Mouse (Mus musculus) hindbrain, embryonic 15.5 days (tissue): Measurements from ENCODE around the gene Hspa1l. TPM values are rescaled to one million over a fixed set of nuclear protein-coding genes. Genes with fewer than 3 reads are reported as not detected.
"Not testable (repeated sequence)": the region's sequence is repeated elsewhere in the genome, so short reads cannot be mapped to it uniquely, and the experiment has no call there.

Experiments
- ATAC-seq: fragments of 200-750 bp; cut with Nextera tagmentation; 2 replicates; pipeline ENCODE4 v1.8.0; 2017; ENCODE audit warnings: low read depth, moderate number of reproducible peaks, moderate TSS enrichment; ENCODE audit not compliant: low FRiP score
- H3K27ac ChIP-seq: fragments of 300-500 bp; sonication (generic); replicated peaks from 2 replicates; pipeline ENCODE4 v1.5.1; 2015; ENCODE audit warnings: mild to moderate bottlenecking, inconsistent platforms
- H3K27me3 ChIP-seq: fragments of 300-500 bp; sonication (generic); 2 replicates; pipeline ENCODE4 v1.6.1; 2015; ENCODE audit warnings: control low read depth, inconsistent platforms
- H3K36me3 ChIP-seq: fragments of 300-500 bp; sonication (generic); 2 replicates; pipeline ENCODE4 v1.6.1; 2015; ENCODE audit warnings: control low read depth, inconsistent platforms
- H3K4me1 ChIP-seq: fragments of 300-500 bp; sonication (generic); replicated peaks from 2 replicates; pipeline ENCODE4 v1.6.1; 2015; ENCODE audit warnings: control low read depth, inconsistent platforms
- H3K4me2 ChIP-seq: fragments of 300-500 bp; sonication (generic); 2 replicates; pipeline ENCODE4 v1.6.1; 2015; ENCODE audit warnings: moderate library complexity, mild to moderate bottlenecking, inconsistent platforms
- H3K4me3 ChIP-seq: fragments of 300-500 bp; sonication (generic); 2 replicates; pipeline ENCODE4 v1.5.1; 2015; ENCODE audit warnings: mild to moderate bottlenecking, inconsistent platforms
- H3K9ac ChIP-seq: fragments of 300-500 bp; sonication (generic); 2 replicates; pipeline ENCODE4 v1.6.1; 2015; ENCODE audit warnings: inconsistent platforms
- H3K9me3 ChIP-seq: fragments of 300-500 bp; sonication (generic); 2 replicates; pipeline ENCODE4 v1.6.1; 2016; ENCODE audit warnings: control low read depth, inconsistent platforms
- WGBS: fragments of 180-500 bp; shearing (Covaris S2); methylation state at CpG from one replicate; pipeline ENCODE4 v1.1.7; 2015; 5-methylcytosine and 5-hydroxymethylcytosine counted together
- polyA plus RNA-seq: library from polyadenylated mRNA; unstranded; fragments of >200 nt; fragmentation: Nextera tagmentation; extraction: Ambion mirVana; gene quantifications from 2 replicates; pipeline ENCODE4 v1.2.1, GENCODE M21; 2015

Hspa1l gene
- 1.3 and 1.8 TPM in 2 replicates for polyA plus RNA-seq

DNA sequence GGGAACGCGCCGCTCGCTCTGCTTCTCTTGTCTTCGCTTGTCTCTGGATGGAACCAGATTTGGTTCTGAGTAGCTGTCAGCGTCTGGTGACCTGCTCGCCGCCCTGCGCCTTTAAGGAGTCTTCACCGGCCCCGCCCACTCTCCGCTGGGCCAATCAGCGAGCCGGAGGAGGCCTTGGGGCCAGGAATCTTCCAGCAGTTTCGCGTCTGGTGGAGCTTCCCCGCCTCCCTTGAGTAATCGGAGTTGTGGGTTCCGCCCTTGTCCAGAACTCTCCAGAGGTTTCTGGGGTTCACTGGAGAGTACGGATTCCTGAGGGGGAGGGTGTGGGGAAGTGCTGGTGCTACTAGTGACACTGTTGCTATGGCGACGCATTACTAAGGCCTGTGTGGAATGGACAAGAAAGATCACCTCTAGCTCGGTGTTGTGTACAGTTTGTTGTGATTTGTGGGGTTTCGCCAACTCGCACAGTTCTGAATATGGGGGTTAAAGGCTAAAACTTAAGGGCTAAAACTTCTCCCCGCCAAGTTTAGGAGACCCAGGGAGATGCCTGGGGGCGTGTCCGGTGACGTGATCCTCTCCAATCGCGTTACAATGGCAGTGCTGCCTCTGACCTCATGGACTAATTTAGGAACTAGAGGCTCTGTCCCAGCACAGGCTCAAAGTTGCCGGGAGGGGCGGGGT, at the start of gene Hspa1l, which contains the start of gene Hspa1a:
Gene Hspa1l (plus strand): TSS at position 635 of the 681 bp plus-strand sequence.
Gene Hspa1a (minus strand): TSS at position 88 of the 681 bp plus-strand sequence.
- peak; percentile 95 for ATAC-seq
- H3K9ac ChIP-seq = 0 out of 2 replicates have a peak within 1 kb of the TSS, but pooled peaks have one; percentile 28

DNA sequence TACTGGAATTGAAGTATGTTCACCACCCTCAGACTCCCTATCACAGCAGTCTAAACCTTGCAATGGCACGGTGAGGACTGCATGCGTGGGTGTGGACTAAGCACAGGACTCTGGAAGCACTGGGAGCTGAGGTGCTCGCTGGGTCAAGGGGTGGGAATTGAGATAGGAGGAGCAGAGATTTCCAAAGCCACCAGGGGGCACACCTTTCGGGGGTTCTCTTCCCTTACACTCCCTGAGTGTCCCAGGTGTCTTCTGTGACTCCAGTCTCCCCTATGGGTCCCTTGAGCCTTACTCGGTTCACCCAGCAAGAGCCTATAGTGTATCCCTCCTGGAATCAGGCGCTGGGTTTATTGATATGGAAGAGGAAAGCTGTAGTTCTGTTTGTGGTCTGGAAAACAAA, 49.6 kb upstream of the Hspa1l start:
- Histone ChIP-seq H3K9ac (no peak overlapping the region), H3K9me3 (no peaks in the 10 kb centered on the region), H3K27me3 (no peaks in the 10 kb centered on the region), H3K27ac (no peak overlapping the region), H3K4me1 (no peaks in the 10 kb centered on the region), H3K4me3 (no peak overlapping the region), H3K4me2 (no peak overlapping the region), H3K36me3 (no peaks in the 10 kb centered on the region)
- ATAC-seq = no peak
- WGBS = 52% methylated on average over 6 of the region's 6 CpGs

More for the DNA sequence above, at the start of gene Hspa1l, which contains the start of gene Hspa1a:
- under 1% methylated on average over 31 of the region's 33 CpGs for WGBS
- Histone ChIP-seq H3K4me3 (peak within 1 kb of the TSS; percentile 45), H3K4me2 (peak within 1 kb of the TSS; percentile 80), H3K27me3 (peaks cover 27% of the 10 kb centered on the region)
- H3K9me3 ChIP-seq, H3K36me3 ChIP-seq, H3K27ac ChIP-seq, H3K4me1 ChIP-seq: not testable (repeated sequence)

DNA sequence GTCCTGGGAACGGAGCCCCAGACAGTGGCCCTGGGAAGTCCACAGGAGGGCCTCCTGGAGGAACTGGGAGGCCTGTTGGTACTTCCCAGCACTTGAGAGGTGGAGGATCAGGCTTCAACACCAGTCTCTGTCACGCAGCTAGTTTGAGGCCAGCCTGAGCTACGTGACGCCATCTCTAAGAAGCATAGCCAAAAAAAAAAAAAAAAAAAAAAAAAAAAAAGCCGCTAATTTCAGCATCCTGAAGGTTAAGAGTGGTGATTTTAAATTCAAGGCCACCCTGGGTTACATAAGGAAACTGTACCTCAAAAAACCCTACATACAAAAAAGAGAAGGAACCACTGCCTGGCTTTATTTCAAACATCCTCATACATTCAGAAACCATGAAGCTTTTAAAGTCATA, 48.2 kb upstream of the Hspa1l start:
- Histone ChIP-seq H3K4me2 (no peak overlapping the region), H3K27me3 (no peaks in the 10 kb centered on the region), H3K27ac (no peak overlapping the region), H3K4me3 (no peak overlapping the region), H3K4me1 (no peaks in the 10 kb centered on the region), H3K9me3 (no peaks in the 10 kb centered on the region), H3K9ac (no peak overlapping the region), H3K36me3 (no peaks in the 10 kb centered on the region)
- WGBS = 66% methylated on average over 5 of the region's 5 CpGs
- no peak for ATAC-seq

DNA sequence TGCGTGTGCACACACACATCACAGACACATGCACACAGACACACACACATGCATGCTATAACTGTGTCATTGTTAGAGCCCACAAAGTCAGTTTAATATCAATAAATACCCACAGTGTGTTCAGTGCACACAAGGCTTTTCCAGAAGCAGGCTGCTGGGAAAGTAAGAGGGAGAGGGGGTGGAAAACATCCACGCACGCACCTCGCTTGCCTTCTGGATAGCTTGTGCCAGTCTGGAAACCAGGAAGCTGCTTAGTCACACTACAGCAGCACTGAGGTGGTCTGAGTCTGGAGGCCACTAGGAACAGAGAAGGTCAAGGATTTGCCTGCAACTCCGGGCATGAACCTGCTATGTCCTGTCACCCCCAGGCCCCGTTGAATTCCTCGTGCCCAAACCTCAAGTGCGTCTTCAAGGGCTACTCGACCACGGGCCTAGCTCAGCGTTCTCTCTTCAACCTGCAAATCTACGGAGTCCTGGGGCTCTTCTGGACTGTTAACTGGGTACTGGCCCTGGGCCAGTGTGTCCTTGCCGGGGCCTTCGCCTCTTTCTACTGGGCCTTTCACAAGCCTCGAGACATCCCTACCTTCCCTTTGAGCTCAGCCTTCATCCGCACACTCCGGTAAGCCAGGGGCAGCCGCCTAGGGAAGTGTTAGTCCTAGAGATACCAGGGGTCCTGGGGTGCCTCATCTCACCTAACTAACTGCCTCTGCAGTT, 45.0 kb upstream of the Hspa1l start:
- H3K36me3 ChIP-seq = no peaks in the 10 kb centered on the region
- no peak overlapping the region for H3K9ac ChIP-seq
- H3K4me2 ChIP-seq = no peak overlapping the region
- H3K27ac ChIP-seq = no peak overlapping the region
- H3K27me3 ChIP-seq = no peaks in the 10 kb centered on the region
- H3K9me3 ChIP-seq = no peaks in the 10 kb centered on the region
- H3K4me1 ChIP-seq = peaks cover 7% of the 10 kb centered on the region
- H3K4me3 ChIP-seq = no peak overlapping the region
- no peak for ATAC-seq
- WGBS = 87% methylated on average over 18 of the region's 18 CpGs

DNA sequence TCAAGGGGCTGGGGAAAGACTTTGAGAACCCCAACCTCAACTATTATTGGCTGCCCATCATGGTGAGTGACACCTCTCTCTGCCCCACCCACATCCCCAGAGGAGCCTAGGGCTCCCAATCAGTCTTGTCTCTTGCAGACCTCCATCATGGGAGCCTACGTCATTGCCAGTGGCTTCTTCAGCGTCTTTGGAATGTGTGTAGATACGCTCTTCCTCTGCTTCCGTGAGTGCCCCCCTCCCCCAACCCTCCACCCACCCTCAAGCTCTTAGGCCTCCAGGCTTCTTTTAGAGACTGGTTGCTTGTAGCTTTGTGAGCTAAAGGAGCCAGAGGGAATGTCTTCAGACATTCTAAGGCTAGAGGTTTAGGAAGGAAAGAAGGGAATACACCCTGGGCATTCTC, 43.7 kb upstream of the Hspa1l start:
- H3K4me3 ChIP-seq = no peak overlapping the region
- no peaks in the 10 kb centered on the region for H3K27me3 ChIP-seq
- H3K36me3 ChIP-seq = no peaks in the 10 kb centered on the region
- no peak overlapping the region for H3K4me2 ChIP-seq
- no peak for ATAC-seq
- H3K9me3 ChIP-seq = no peaks in the 10 kb centered on the region
- H3K9ac ChIP-seq = no peak overlapping the region
- 77% methylated on average over 4 of the region's 4 CpGs for WGBS
- no peak overlapping the region for H3K27ac ChIP-seq
- peaks cover 9% of the 10 kb centered on the region for H3K4me1 ChIP-seq

DNA sequence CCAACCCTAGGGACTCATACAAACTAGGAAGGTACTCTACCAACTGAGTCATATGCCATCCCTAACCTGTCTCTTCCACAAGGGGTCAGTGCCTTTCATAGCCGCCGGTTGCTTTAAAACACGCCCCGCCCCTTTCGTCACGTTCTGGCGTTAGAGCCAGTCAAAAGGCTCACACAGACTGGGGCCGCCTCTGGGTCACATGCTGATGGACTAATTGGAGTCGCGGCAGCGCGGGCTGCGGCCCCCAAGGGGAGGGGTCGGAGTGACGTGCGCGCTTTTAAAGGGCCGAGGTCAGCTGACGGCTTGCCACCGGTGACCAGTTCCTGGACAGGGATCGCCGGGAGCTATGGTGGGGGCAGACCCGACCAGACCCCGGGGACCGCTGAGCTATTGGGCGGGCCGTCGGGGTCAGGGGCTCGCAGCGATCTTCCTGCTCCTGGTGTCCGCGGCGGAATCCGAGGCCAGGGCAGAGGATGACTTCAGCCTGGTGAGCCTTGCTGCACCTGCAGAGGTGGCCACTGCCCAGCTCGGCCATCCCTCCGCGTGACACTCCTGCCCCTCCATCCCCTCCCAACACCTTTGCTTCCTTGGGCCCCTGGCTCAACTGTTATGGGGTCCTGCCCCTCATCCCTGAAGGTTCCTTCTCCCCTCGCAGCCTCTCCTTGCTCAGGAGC, 41.3 kb upstream of the Hspa1l start, which contains the start of gene Neu1:
Gene Neu1 (plus strand): TSS at position 193 of the 674 bp plus-strand sequence.
- Histone ChIP-seq H3K36me3 (peaks cover 13% of the 10 kb centered on the region), H3K4me2 (peak within 1 kb of the TSS; percentile 89), H3K27me3 (no peaks in the 10 kb centered on the region), H3K4me1 (peaks cover 9% of the 10 kb centered on the region), H3K9ac (peak within 1 kb of the TSS; percentile 72), H3K4me3 (peak within 1 kb of the TSS; percentile 62), H3K9me3 (no peaks in the 10 kb centered on the region), H3K27ac (peak within 1 kb of the TSS; percentile 76)
- ATAC-seq = peak; percentile 97
- under 1% methylated on average over 37 of the region's 38 CpGs for WGBS

DNA sequence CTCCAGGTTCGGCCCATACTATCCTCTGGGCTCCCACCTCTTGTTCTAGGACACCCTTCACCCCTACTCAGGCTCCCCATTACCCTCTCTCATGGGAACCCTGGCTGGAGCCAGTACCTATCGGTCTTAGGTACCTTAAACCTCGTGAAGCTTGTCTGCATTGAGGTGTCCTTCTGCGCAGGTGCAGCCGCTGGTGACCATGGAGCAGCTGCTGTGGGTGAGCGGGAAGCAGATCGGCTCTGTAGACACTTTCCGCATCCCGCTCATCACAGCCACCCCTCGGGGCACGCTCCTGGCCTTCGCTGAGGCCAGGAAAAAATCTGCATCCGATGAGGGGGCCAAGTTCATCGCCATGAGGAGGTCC, 40.8 kb upstream of the Hspa1l start:
- peak; percentile 57; the same call in 1 of the 2 replicates for ATAC-seq
- H3K4me1 ChIP-seq = peaks cover 9% of the 10 kb centered on the region
- peak overlapping the region; percentile 89 for H3K4me2 ChIP-seq
- H3K27me3 ChIP-seq = no peaks in the 10 kb centered on the region
- 9% methylated on average over 14 of the region's 14 CpGs for WGBS
- peak overlapping the region; percentile 76 for H3K27ac ChIP-seq
- no peaks in the 10 kb centered on the region for H3K9me3 ChIP-seq
- H3K9ac ChIP-seq = peak overlapping the region; percentile 72
- H3K36me3 ChIP-seq = peaks cover 13% of the 10 kb centered on the region
- peak overlapping the region; percentile 62 for H3K4me3 ChIP-seq

DNA sequence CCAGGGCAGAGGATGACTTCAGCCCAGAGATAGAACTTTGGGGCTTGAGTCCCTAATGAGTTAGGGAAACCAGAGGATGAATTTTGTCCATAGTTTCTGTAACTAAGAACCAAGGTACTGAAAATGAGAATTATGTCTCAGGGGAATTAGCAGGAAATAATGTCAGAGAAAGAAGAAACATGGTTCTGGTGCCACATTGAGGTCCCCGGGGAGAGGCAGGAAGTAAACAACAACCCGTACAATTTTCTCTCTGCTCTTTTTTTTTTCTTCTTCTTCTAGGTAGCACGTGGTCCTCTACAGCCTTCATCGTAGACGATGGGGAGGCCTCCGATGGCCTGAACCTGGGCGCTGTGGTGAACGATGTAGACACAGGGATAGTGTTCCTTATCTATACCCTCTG, 40.2 kb upstream of the Hspa1l start:
- peaks cover 13% of the 10 kb centered on the region for H3K36me3 ChIP-seq
- 89% methylated on average over 8 of the region's 8 CpGs for WGBS
- H3K9me3 ChIP-seq = no peaks in the 10 kb centered on the region
- H3K4me1 ChIP-seq = peaks cover 9% of the 10 kb centered on the region
- ATAC-seq = no peak
- H3K4me3 ChIP-seq = peak overlapping the region; percentile 62
- peak overlapping the region; percentile 89 for H3K4me2 ChIP-seq
- H3K27me3 ChIP-seq = no peaks in the 10 kb centered on the region
- H3K27ac ChIP-seq = 0 out of 2 replicates have a peak overlapping the region, but pooled peaks have one; percentile 76
- H3K9ac ChIP-seq = peak overlapping the region; percentile 72

DNA sequence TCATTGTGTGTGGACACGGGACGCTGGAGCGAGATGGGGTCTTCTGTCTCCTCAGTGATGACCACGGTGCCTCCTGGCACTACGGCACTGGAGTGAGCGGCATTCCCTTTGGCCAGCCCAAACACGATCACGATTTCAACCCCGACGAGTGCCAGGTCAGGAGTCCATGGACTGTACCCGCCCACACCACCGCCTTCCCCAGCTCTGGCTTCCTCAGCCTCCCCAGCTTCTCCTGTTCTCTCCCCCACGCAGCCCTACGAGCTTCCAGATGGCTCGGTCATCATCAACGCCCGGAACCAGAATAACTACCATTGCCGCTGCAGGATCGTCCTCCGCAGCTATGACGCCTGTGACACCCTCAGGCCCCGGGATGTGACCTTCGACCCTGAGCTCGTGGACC, 38.5 kb upstream of the Hspa1l start:
- peaks cover 9% of the 10 kb centered on the region for H3K4me1 ChIP-seq
- 74% methylated on average over 24 of the region's 24 CpGs for WGBS

DNA sequence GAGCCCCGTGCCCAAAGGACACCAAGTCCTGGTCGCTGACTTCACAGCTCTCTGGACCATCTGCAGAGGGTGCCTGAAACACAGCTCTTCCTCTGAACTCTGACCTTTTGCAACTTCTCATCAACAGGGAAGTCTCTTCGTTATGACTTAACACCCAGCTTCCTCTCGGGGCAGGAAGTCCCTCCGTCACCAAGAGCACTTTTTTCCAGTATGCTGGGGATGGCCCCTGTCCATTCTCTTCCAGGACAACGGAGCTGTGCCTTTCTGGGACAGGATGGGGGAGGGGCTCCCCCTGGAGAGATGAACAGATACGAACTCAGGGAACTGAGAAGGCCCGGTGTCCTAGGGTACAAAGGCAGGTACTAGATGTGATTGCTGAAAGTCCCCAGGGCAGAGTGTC, 37.7 kb upstream of the Hspa1l start:
- H3K4me2 ChIP-seq = no peak overlapping the region
- H3K36me3 ChIP-seq = peaks cover 13% of the 10 kb centered on the region
- H3K27ac ChIP-seq = no peak overlapping the region
- no peak overlapping the region for H3K9ac ChIP-seq
- no peaks in the 10 kb centered on the region for H3K27me3 ChIP-seq
- no peaks in the 10 kb centered on the region for H3K9me3 ChIP-seq
- H3K4me1 ChIP-seq = peaks cover 9% of the 10 kb centered on the region
- 54% methylated on average over 8 of the region's 8 CpGs for WGBS
- no peak overlapping the region for H3K4me3 ChIP-seq
- no peak for ATAC-seq

More for the DNA sequence above, 38.5 kb upstream of the Hspa1l start:
- H3K4me2 ChIP-seq = no peak overlapping the region
- no peaks in the 10 kb centered on the region for H3K27me3 ChIP-seq
- no peak overlapping the region for H3K9ac ChIP-seq
- H3K27ac ChIP-seq = no peak overlapping the region
- no peak overlapping the region for H3K4me3 ChIP-seq
- H3K9me3 ChIP-seq = no peaks in the 10 kb centered on the region
- no peak for ATAC-seq
- peaks cover 13% of the 10 kb centered on the region for H3K36me3 ChIP-seq

DNA sequence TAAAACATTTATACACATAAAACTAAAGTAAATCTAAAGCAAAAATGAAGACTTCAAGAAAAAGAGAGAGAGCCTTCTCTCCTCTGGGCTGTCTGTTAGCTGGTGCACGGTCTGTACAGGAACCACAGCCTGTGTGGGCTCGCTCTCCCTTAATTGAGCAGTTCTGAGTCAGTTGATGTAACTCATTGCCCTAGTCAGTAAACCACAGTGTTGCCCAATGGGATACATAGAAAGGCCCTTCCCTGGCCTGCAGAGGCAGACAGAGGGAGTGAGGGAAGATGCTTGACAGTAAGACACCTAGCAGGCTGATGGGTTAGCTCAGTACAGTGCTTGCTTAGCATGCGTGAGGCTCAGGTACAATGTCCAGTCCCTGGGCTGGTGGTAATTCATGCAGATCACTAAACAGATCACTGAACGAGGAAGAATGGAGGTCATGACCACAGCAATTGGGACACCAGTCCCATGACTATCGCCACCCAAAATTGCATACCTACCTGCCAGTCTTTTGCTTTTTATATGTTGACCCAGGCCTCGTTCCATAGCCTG, 34.5 kb upstream of the Hspa1l start:
- whole genome bisulfite sequencing = 90% methylated on average over 6 of the region's 6 CpGs
- H3K4me2 ChIP-seq = no peak overlapping the region
- no peak overlapping the region for H3K4me3 ChIP-seq
- no peak overlapping the region for H3K27ac ChIP-seq
- H3K9ac ChIP-seq = no peak overlapping the region
- peaks cover 13% of the 10 kb centered on the region for H3K36me3 ChIP-seq
- H3K27me3 ChIP-seq = no peaks in the 10 kb centered on the region
- no peak for ATAC-seq
- H3K4me1 ChIP-seq = peaks cover 5% of the 10 kb centered on the region; the same call in 1 of the 2 replicates
- H3K9me3 ChIP-seq = no peaks in the 10 kb centered on the region
